Mouse (Mus musculus): ENCODE measurements at regions not wholly inside any gene's neighbourhood (a gene's known extent, or its start where the extent isn't known, plus 50 kb on each side); places are given as distances from the start of the nearest gene placed in this dataset.
"Not testable (repeated sequence)": the region's sequence is repeated elsewhere in the genome, so short reads cannot be mapped to it uniquely, and the experiment has no call there.

DNA sequence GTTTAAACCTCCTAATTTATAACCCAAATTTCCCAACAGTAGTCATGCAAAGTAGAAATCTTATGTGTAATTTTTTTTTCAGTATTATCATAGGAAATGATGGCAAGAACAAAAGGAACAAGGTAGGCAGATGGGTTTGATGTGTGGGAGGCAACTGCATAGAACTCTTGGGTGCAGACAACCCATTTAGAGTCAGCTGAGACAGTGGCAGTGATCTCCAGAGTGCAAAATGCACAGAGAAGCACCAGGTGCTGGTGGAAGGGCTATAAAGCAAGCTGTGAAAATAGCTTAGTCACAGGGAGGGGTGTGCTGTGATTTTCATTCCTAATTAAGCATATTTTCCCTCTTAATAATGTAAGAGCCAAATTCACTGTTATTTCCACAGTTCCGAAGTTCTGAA is 130.5 kb downstream of the Car2 start:
- DNase-seq (ENCODE audit: low read depth, low spot score): no peak

GRCm38 (mm10) chr3:15022773-15023172 is 136.7 kb downstream of the Car2 start:
- no peak for DNase-seq (ENCODE audit: low read depth, low spot score)

- DNase-seq (ENCODE audit: low read depth, low spot score): no peak
Observed at GRCm38 (mm10) chr3:15040866-15041528, 154.9 kb downstream of the Car2 start.

GRCm38 (mm10) chr3:15053968-15054367 is 167.9 kb downstream of the Car2 start:
- no peak for DNase-seq (ENCODE audit: low read depth, low spot score)

DNA sequence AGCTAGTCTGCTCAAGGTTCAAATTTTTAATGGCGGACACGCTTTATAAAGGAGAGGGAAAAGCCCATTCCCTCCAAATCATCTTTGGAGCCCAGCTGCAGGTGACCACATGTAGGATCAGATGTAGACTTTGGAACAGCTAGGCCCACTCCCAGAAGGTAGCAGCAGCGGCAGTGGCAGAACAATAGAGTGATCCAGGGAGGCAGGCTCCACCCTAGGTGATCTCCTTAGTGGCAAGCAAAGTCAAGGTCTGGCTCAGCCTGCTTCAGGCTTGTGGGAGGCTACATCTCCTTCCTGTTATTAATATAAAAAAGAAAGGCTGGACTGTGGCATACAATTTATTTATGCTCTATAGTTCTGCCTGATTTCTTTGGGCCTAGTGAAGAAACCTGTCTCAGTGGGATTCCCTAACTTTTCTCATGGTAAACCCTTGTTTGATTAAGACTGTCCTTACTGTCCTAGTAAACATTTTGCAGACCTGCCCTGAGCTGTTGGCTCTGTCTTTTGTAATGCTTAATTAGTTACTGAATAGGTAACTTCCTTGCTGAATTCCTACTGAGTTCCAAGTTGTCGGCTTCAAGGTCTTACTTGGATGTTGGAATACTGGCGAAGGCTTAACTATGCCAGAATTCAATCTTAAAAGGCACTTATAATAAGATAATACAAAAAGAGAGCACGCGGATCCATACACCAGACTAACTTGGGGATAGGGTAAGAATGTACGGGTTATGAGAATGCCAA is 169.6 kb downstream of the Car2 start:
- not testable (repeated sequence) for DNase-seq (ENCODE audit: low read depth, low spot score)

GRCm38 (mm10) chr3:15056788-15057585 is 170.9 kb downstream of the Car2 start:
- not testable (repeated sequence) for DNase-seq (ENCODE audit: low read depth, low spot score)

DNA sequence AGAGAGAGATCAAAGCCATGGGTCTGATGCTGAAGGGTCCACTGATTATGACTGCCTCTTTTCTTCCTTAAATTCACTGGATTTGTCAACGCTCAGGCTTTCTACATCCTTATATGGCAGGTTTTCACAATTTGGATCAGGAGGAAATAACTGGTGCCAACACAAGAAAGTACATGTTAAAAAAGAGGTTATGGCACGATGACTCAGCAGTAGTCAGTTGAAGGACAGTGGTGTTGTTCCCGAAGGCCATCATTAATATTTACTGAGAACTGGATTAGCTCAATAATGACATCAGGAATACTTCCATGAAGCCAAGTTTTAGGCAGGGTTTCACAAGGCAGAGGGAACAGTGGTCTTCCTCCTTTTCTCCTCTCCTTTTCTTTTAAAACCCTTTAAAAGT is 179.6 kb downstream of the Car2 start:
- no peak for DNase-seq (ENCODE audit: low read depth, low spot score)

GRCm38 (mm10) chr3:15068256-15068655 is 182.2 kb downstream of the Car2 start:
- no peak for DNase-seq (ENCODE audit: low read depth, low spot score)

GRCm38 (mm10) chr3:15071030-15071883 is 185.2 kb downstream of the Car2 start:
- DNase-seq (ENCODE audit: low read depth, low spot score): no peak

DNA sequence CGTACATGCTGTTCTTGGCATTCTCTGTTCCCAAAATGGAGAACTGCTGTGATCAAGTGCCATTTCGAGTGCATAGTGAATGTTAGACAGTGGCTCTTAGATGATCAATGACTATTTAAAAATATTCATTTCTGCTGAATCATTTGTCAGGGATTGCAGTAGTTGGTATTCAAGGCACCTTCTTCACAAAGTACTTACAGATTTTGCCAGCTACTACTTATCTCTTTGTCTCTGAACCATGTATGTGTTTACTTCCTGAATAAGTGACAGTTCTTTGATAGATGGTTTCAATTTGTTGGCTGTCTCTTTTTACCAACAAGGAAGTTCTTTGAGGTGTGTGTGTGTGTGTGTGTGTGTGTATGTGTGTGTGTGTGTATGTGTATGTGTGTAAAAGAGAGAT is 187.3 kb downstream of the Car2 start:
- no peak for DNase-seq (ENCODE audit: low read depth, low spot score)

DNA sequence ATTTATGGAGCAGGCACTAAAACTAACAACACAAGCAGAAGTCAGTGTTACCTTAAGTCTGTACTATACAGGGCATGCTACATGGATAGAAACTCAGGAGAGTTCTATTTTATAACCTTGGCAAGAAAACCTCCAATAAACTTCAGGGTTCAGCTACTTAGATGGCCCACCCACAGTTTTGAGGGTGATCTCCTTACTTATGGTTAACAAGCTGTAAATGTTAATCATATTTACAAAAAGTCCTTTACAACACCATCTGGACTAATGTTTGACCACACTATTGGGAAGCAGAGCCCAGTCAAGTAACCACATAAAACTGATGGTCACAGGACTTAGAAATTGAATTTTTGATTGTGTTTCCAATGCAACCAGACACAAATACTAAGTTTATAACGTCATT is 187.8 kb downstream of the Car2 start:
- DNase-seq (ENCODE audit: low read depth, low spot score): no peak

DNA sequence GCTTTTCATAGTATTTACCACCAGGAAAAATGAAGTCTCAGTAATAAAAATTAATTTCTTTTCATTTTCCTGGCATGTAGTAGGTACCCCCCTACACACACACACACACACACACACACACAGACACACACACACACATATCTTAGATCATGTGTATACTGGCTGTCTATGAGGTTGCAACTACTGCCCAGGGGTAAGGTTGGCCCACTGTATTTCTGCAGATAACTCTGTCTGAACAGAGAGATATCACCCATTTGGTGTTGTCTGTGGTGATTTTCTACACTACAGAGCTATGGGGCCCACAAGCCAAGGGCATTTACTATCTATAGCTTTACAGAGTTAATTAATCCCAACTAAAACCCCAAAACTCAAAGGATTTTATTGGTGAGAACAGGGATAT is 188.9 kb downstream of the Car2 start:
- DNase-seq (ENCODE audit: low read depth, low spot score): no peak

DNA sequence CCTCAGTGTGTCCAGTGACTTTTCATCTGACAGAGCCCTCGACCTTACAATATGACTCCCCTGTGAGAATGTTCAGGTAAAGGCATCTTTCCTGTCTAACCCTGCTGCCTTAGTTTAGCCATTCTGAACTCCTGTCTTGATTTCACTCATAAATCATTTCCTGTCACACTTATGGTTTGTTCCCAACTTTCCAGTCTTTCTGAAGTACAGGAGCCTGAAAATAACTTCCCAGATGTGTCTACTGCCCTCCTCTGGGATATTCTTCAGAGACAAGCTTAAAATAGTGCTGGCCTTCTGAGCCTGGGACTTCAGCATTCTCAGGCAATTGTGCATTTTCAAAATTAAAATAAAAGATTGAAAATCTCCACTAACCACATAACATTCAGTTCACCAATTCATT is 204.1 kb downstream of the Car2 start:
- DNase-seq (ENCODE audit: low read depth, low spot score): no peak

DNA sequence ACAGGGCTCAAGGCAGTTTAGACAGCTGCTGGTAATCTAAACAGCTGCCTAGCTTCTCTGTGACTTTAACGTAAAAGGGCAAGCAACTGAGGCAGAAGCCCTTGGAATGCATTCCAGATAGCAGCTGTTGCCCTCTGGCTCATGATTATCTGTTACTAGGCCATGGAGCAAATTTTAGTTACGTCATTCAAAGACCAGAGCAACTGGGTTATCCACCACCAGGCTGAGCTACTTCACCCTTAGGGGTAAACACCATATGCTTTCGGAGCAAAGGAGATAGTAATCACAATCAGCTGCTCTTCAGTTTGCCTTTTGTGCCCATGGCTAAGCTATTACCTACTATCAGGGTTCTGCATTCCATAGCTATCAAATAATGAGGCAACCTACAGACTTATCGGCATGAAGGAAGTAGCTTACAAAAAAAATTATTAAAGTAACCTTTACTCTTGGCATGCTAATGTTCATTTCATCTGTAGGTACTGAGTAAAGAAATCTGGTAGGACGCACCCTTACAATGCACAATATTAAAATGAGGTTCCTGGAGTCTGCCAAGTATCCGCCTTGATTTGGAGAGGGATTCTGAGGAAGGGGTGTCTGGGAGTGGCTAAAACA is 212.2 kb downstream of the Car2 start:
- DNase-seq (ENCODE audit: low read depth, low spot score): no peak

DNA sequence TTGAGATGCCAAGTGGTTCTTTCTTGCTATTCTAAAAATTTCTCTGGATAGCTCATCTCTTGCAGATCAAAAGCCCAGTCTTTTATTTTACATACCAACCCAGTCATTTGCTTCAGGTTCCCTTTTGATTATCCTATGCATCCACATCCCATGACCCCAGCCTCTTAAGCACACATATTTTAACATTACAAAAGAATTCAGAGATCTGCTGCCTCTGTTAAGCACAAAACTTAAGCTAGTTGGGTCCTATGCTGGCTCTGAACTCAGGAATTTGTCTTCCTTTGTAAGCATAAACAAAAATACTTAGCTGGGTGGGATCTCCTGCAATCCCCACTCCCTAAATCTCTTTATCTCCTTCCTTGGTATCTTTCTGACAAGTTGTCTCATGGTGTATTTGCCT is 212.9 kb downstream of the Car2 start:
- DNase-seq (ENCODE audit: low read depth, low spot score): no peak

DNA sequence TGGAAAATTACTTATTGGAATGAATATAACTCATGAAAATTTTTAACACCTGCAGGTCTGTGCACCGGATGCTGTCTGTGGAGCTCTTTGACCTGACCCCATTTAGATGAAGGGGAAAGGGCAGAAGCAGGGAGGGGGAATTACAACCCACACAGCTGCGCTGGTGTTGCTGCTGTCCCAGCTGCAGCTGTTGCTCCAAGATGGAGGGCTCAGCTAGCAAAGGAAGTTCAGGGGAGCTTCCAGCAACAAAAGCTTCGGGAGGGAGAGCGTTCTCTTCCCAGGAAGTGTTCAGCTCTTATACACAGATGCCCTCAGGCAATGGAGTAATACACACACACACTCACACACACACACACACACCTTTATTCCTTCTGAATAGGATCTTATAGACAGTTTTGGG is 219.6 kb downstream of the Car2 start:
- DNase-seq (ENCODE audit: low read depth, low spot score): no peak

- no peak for DNase-seq (ENCODE audit: low read depth, low spot score)
Observed at GRCm38 (mm10) chr3:15106281-15106680, 220.2 kb downstream of the Car2 start.

- DNase-seq (ENCODE audit: low read depth, low spot score): no peak
Observed at GRCm38 (mm10) chr3:15107301-15107700, 221.2 kb downstream of the Car2 start.

DNA sequence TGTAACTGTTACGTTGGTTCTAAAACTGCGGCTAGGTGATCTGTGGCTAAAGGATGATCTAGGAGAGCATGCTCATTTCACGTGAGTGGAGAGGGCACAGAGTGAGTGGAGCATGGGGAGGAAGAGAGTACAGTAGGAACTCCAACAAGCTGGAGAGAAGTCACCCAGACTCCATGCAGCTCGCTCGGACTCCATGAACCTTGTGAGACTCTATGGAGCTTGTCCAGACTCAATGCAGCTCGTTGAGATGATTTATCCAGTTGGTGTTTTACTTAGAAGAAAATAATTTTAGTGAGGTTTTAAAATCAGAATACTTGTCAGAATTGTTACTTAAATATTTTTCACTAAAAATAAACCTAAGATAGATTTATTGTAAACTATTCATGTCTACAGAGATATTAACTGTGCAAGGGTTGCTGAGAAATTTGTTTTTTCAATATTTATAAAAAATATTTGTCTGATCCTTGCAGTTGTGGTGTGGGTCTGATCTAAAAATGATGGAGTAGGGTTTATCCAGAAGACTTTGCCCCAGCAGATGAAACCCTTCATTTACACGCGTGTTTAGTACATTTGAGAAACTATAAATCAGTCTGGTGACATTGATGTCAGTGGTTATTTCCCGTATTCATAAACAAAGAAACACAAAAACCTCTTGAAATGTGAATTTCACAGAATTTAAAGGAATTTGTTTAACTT is 222.3 kb downstream of the Car2 start:
- DNase-seq (ENCODE audit: low read depth, low spot score): no peak

DNA sequence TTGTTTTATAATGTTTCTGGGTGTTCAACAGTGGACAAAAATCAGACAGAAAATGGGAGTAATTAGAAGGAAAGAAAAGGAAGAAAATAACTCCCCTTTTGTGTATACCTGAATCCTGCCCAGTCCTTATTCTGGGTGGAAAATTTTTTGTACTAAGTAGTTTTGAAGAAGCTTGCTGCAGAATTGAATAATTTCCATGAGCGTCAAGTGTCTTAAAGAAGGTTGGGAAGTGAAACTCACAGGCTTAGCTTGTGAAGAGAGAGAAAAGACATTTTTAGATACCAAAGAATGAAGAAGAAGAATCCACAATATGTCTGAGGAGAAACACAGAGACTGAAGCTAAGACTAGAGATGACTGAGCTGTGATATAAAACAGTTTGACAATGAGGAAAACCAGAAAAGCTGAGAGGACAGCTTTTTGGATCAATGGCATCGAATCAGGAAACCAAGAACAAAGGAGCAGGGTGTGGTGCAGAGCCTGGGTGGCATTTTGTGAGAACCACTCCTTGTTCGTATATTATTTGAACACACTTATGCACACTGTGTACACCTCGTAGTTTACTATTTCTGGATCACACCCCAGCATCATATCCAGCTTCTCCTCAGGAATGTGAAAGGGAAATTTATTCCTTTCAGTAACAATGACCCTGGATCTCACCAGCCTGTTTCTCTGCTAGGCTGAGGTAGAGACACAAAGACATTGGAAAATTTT is 221.9 kb downstream of the Gm9733 start:
- DNase-seq (ENCODE audit: low read depth, low spot score): no peak
